Mouse (Mus musculus) embryonic facial prominence, embryonic 15.5 days (tissue): ENCODE measurements around the gene Lrba. TPM values are rescaled to one million over a fixed set of nuclear protein-coding genes. Genes with fewer than 3 reads are reported as not detected.

Experiments used
- ATAC-seq: fragments of 200-750 bp; cut with Nextera tagmentation; 2 replicates; pipeline ENCODE4 v1.8.0; 2017; ENCODE audit warnings: low read depth, moderate TSS enrichment; ENCODE audit not compliant: insufficient number of reproducible peaks, low FRiP score, low TSS enrichment
- H3K27ac ChIP-seq: fragments of 300-500 bp; sonication (generic); replicated peaks from 2 replicates; pipeline ENCODE4 v1.5.1; 2015; ENCODE audit warnings: mild to moderate bottlenecking, inconsistent platforms
- H3K27me3 ChIP-seq: fragments of 300-500 bp; sonication (generic); 2 replicates; pipeline ENCODE4 v1.6.1; 2015; ENCODE audit warnings: inconsistent platforms
- H3K36me3 ChIP-seq: fragments of 300-500 bp; sonication (generic); 2 replicates; pipeline ENCODE4 v1.6.1; 2015; ENCODE audit warnings: mild to moderate bottlenecking, inconsistent platforms
- H3K4me1 ChIP-seq: fragments of 300-500 bp; sonication (generic); 2 replicates; pipeline ENCODE4 v1.6.1; 2015; ENCODE audit warnings: inconsistent platforms
- H3K4me2 ChIP-seq: fragments of 300-500 bp; sonication (generic); replicated peaks from 2 replicates; pipeline ENCODE4 v1.6.1; 2015; ENCODE audit warnings: mild to moderate bottlenecking, inconsistent platforms
- H3K4me3 ChIP-seq: fragments of 300-500 bp; sonication (generic); replicated peaks from 2 replicates; pipeline ENCODE4 v1.5.1; 2015; ENCODE audit warnings: mild to moderate bottlenecking, inconsistent platforms
- H3K9ac ChIP-seq: fragments of 300-500 bp; sonication (generic); 2 replicates; pipeline ENCODE4 v1.6.1; 2015; ENCODE audit warnings: inconsistent platforms
- H3K9me3 ChIP-seq: fragments of 300-500 bp; sonication (generic); replicated peaks from 2 replicates; pipeline ENCODE4 v1.6.1; 2016; ENCODE audit warnings: inconsistent platforms
- WGBS: fragments of 180-500 bp; shearing (Covaris S2); methylation state at CpG from one replicate; pipeline ENCODE4 v1.1.7; 2015; 5-methylcytosine and 5-hydroxymethylcytosine counted together
- polyA plus RNA-seq: library from polyadenylated mRNA; unstranded; fragments of >200 nt; fragmentation: Nextera tagmentation; extraction: Ambion mirVana; gene quantifications from 2 replicates; pipeline ENCODE4 v1.2.1, GENCODE M21; 2015

Gene Lrba
- polyA plus RNA-seq, 1 experiment from 2014 or later, result 4.7 TPM

- H3K4me3 ChIP-seq, result no peak overlapping the region
- ATAC-seq, result no peak
- no peaks in the 10 kb centered on the region for H3K36me3 ChIP-seq
- no peaks in the 10 kb centered on the region for H3K9me3 ChIP-seq
- no peak overlapping the region for H3K4me2 ChIP-seq
- 13% methylated on average over 1 of the region's 1 CpGs for WGBS
- no peaks in the 10 kb centered on the region for H3K4me1 ChIP-seq
- H3K9ac ChIP-seq, result no peak overlapping the region
- no peak overlapping the region for H3K27ac ChIP-seq
- H3K27me3 ChIP-seq, result no peaks in the 10 kb centered on the region
Measured at GRCm38 (mm10) chr3:86268074-86268702, 43.7 kb downstream of the Lrba start.

- H3K9me3 ChIP-seq, result no peaks in the 10 kb centered on the region
- WGBS, result 50% methylated on average over 1 of the region's 1 CpGs
- H3K27ac ChIP-seq, result no peak overlapping the region
- no peaks in the 10 kb centered on the region for H3K27me3 ChIP-seq
- no peaks in the 10 kb centered on the region for H3K4me1 ChIP-seq
- no peak for ATAC-seq
- H3K4me2 ChIP-seq, result no peak overlapping the region
- H3K4me3 ChIP-seq, result no peak overlapping the region
- H3K36me3 ChIP-seq, result no peaks in the 10 kb centered on the region
- no peak overlapping the region for H3K9ac ChIP-seq
Measured at GRCm38 (mm10) chr3:86275651-86276050, 51.2 kb downstream of the Lrba start.

GRCm38 (mm10) chr3:86291326-86291725, 66.8 kb downstream of the Lrba start:
- H3K4me1 ChIP-seq, result no peaks in the 10 kb centered on the region
- H3K4me3 ChIP-seq, result no peak overlapping the region
- H3K36me3 ChIP-seq, result no peaks in the 10 kb centered on the region
- H3K27me3 ChIP-seq, result no peaks in the 10 kb centered on the region
- H3K9me3 ChIP-seq, result no peaks in the 10 kb centered on the region
- no peak overlapping the region for H3K4me2 ChIP-seq
- H3K9ac ChIP-seq, result no peak overlapping the region
- no peak overlapping the region for H3K27ac ChIP-seq
- ATAC-seq, result no peak
- WGBS, result 54% methylated on average over 8 of the region's 8 CpGs

- 71% methylated on average over 1 of the region's 1 CpGs for WGBS
- Histone ChIP-seq H3K4me1 (no peaks in the 10 kb centered on the region), H3K27ac (no peak overlapping the region), H3K4me3 (no peak overlapping the region), H3K27me3 (no peaks in the 10 kb centered on the region), H3K9ac (no peak overlapping the region), H3K4me2 (no peak overlapping the region), H3K9me3 (no peaks in the 10 kb centered on the region), H3K36me3 (no peaks in the 10 kb centered on the region)
- no peak for ATAC-seq
Measured at GRCm38 (mm10) chr3:86294866-86295265, 70.4 kb downstream of the Lrba start.

DNA sequence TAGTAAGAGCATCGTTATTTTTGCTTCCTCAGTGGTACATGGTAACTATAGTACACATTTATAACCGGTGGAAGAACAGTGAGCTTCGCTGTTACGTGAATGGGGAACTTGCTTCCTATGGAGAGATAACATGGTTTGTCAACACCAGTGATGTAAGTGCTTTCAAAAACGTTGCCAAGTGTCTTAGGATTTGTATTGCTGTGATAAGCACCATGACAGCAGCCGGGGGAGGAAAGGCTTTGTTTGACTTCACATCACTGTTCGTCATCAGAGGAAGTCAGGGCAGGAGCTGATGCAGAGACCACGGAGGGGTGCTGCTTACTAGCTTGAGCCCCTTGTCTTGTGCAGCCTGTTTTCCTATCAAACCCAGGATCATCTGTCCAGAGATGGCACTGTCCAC, 71.7 kb downstream of the Lrba start:
- Histone ChIP-seq H3K4me3 (no peak overlapping the region), H3K27me3 (no peaks in the 10 kb centered on the region), H3K9ac (no peak overlapping the region), H3K27ac (no peak overlapping the region), H3K36me3 (no peaks in the 10 kb centered on the region), H3K4me1 (no peaks in the 10 kb centered on the region), H3K9me3 (no peaks in the 10 kb centered on the region), H3K4me2 (no peak overlapping the region)
- 75% methylated on average over 8 of the region's 8 CpGs for WGBS
- ATAC-seq, result no peak

DNA sequence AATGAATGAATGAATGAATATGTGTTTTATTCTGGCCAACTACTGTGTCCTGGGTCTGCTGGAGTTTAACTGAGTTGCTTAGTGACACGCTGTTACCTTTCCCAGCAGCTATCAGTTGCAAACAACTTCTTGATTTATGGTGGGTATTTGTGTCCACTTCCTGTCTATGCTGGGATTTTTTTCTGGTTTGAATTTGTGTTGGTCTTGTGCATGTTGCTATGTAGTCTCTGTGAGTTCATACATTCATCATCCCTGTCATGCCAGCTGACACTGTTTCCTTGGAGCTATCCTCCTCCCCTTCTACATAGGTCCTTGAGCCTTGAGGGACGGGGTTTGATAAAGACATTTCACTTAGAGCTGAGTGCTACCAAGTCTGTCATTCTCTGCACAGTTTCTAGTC, 84.4 kb downstream of the Lrba start:
- Histone ChIP-seq H3K4me1 (no peaks in the 10 kb centered on the region), H3K9ac (no peak overlapping the region), H3K9me3 (no peaks in the 10 kb centered on the region), H3K27ac (no peak overlapping the region), H3K27me3 (no peaks in the 10 kb centered on the region), H3K36me3 (no peaks in the 10 kb centered on the region), H3K4me2 (no peak overlapping the region), H3K4me3 (no peak overlapping the region)
- WGBS, result 87% methylated on average over 2 of the region's 2 CpGs
- no peak for ATAC-seq

DNA sequence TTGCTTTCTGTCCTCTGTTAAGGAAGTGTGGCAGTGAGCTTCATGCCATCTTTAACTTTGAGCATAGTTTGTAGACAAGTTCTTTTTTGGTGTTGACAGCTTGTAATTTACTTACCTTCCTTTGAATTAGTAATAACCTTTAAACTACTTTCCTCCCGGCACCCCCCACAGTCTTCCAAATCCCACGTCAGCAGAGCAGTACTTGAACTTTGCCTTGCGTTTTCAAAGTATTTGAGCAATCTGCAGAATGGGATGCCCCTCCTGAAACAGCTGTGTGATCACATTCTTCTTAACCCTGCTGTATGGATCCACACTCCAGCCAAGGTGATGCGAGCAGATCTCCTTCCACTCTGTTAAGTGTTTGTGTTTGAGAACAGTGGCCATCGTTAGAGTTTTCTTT, 85.7 kb downstream of the Lrba start:
- Histone ChIP-seq H3K9ac (no peak overlapping the region), H3K4me3 (no peak overlapping the region), H3K9me3 (no peaks in the 10 kb centered on the region), H3K27me3 (no peaks in the 10 kb centered on the region), H3K36me3 (no peaks in the 10 kb centered on the region), H3K4me1 (no peaks in the 10 kb centered on the region), H3K4me2 (no peak overlapping the region), H3K27ac (no peak overlapping the region)
- ATAC-seq, result no peak
- 61% methylated on average over 5 of the region's 5 CpGs for WGBS

- no peak for ATAC-seq
- 22% methylated on average over 1 of the region's 1 CpGs for WGBS
Measured at GRCm38 (mm10) chr3:86311406-86311805, 86.9 kb downstream of the Lrba start.

GRCm38 (mm10) chr3:86317636-86318035, 93.2 kb downstream of the Lrba start:
- WGBS, result 83% methylated on average over 5 of the region's 5 CpGs
- H3K4me2 ChIP-seq, result no peak overlapping the region
- no peak overlapping the region for H3K27ac ChIP-seq
- H3K9ac ChIP-seq, result no peak overlapping the region
- H3K4me3 ChIP-seq, result no peak overlapping the region
- H3K27me3 ChIP-seq, result no peaks in the 10 kb centered on the region
- ATAC-seq, result no peak
- H3K36me3 ChIP-seq, result no peaks in the 10 kb centered on the region
- no peaks in the 10 kb centered on the region for H3K4me1 ChIP-seq
- no peaks in the 10 kb centered on the region for H3K9me3 ChIP-seq

More at GRCm38 (mm10) chr3:86311406-86311805, 86.9 kb downstream of the Lrba start:
- Histone ChIP-seq H3K27ac (no peak overlapping the region), H3K4me2 (no peak overlapping the region), H3K9ac (no peak overlapping the region), H3K4me1 (no peaks in the 10 kb centered on the region), H3K27me3 (no peaks in the 10 kb centered on the region), H3K36me3 (no peaks in the 10 kb centered on the region), H3K9me3 (no peaks in the 10 kb centered on the region), H3K4me3 (no peak overlapping the region)

GRCm38 (mm10) chr3:86328531-86328930, 104.1 kb downstream of the Lrba start:
- H3K27ac ChIP-seq, result no peak overlapping the region
- no peak overlapping the region for H3K4me3 ChIP-seq
- ATAC-seq, result no peak
- WGBS, result 19% methylated on average over 1 of the region's 1 CpGs
- H3K4me2 ChIP-seq, result no peak overlapping the region
- H3K9ac ChIP-seq, result no peak overlapping the region
- no peaks in the 10 kb centered on the region for H3K27me3 ChIP-seq
- no peaks in the 10 kb centered on the region for H3K36me3 ChIP-seq
- no peaks in the 10 kb centered on the region for H3K9me3 ChIP-seq
- H3K4me1 ChIP-seq, result no peaks in the 10 kb centered on the region

DNA sequence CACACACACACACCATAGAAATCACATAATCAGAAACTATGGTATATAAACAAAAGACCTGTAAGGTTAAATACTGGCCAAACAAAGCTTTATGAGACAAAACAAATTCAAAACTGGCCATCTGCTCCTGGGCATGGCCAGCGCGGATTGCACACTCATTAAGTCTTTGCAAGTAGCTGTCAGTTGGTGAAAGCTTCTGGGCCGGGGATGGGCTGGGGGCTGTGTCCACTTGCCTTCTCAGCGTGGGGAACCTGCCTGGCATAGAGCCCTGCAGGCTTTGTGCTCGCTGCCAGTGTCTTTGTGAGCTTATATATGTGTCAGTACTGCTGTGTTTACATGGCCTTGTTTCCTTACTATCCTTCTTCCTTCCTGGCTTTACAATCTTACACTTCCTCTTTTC, 118.8 kb downstream of the Lrba start:
- no peaks in the 10 kb centered on the region for H3K4me1 ChIP-seq
- H3K27ac ChIP-seq, result no peak overlapping the region
- H3K9me3 ChIP-seq, result no peaks in the 10 kb centered on the region
- no peaks in the 10 kb centered on the region for H3K27me3 ChIP-seq
- H3K4me2 ChIP-seq, result no peak overlapping the region
- 64% methylated on average over 5 of the region's 5 CpGs for WGBS
- H3K36me3 ChIP-seq, result no peaks in the 10 kb centered on the region
- H3K9ac ChIP-seq, result no peak overlapping the region
- ATAC-seq, result no peak
- no peak overlapping the region for H3K4me3 ChIP-seq

- Histone ChIP-seq H3K4me3 (no peak overlapping the region), H3K4me2 (no peak overlapping the region), H3K36me3 (no peaks in the 10 kb centered on the region), H3K27me3 (no peaks in the 10 kb centered on the region), H3K4me1 (no peaks in the 10 kb centered on the region), H3K9ac (no peak overlapping the region), H3K27ac (no peak overlapping the region), H3K9me3 (no peaks in the 10 kb centered on the region)
- WGBS, result 32% methylated on average over 5 of the region's 5 CpGs
- no peak for ATAC-seq
Measured at GRCm38 (mm10) chr3:86362486-86362885, 138.0 kb downstream of the Lrba start.
